Mouse (Mus musculus) kidney, adult 9 months (tissue): ENCODE measurements at regions not wholly inside any gene's neighbourhood (a gene's known extent, or its start where the extent isn't known, plus 50 kb on each side); places are given as distances from the start of the nearest gene placed in this dataset.

Experiments used
- DNase-seq: peaks from one replicate; pipeline ENCODE4 v3.0.0; 2022

- no peak for DNase-seq
Measured at GRCm38 (mm10) chr1:143080441-143080840, 560.0 kb upstream of the B3galt2 start.

- DNase-seq = no peak
Measured at GRCm38 (mm10) chr1:143096904-143097303, 543.6 kb upstream of the B3galt2 start.

- DNase-seq = no peak
Measured at GRCm38 (mm10) chr1:143098307-143098706, 542.2 kb upstream of the B3galt2 start.

GRCm38 (mm10) chr1:143122185-143122584, 518.3 kb upstream of the B3galt2 start:
- DNase-seq = no peak

- no peak for DNase-seq
Measured at GRCm38 (mm10) chr1:143130257-143130656, 510.2 kb upstream of the B3galt2 start.

- no peak for DNase-seq
Measured at GRCm38 (mm10) chr1:143132806-143133205, 507.7 kb upstream of the B3galt2 start.

GRCm38 (mm10) chr1:143145111-143145984, 495.1 kb upstream of the B3galt2 start:
- DNase-seq = no peak

GRCm38 (mm10) chr1:143171286-143171685, 469.2 kb upstream of the B3galt2 start:
- no peak for DNase-seq

GRCm38 (mm10) chr1:143173836-143174235, 466.6 kb upstream of the B3galt2 start:
- DNase-seq = no peak

GRCm38 (mm10) chr1:143192167-143192793, 448.2 kb upstream of the B3galt2 start:
- no peak for DNase-seq

GRCm38 (mm10) chr1:143200213-143200889, 440.1 kb upstream of the B3galt2 start:
- DNase-seq = no peak

GRCm38 (mm10) chr1:143200971-143201370, 439.5 kb upstream of the B3galt2 start:
- DNase-seq = no peak

- DNase-seq = no peak
Measured at GRCm38 (mm10) chr1:143202182-143202581, 438.3 kb upstream of the B3galt2 start.

- no peak for DNase-seq
Measured at GRCm38 (mm10) chr1:143204070-143204469, 436.4 kb upstream of the B3galt2 start.

- DNase-seq = no peak
Measured at GRCm38 (mm10) chr1:143206995-143207394, 433.5 kb upstream of the B3galt2 start.

- DNase-seq = peak; percentile 76
Measured at GRCm38 (mm10) chr1:143207399-143208065, 432.9 kb upstream of the B3galt2 start.

GRCm38 (mm10) chr1:143217401-143217800, 423.1 kb upstream of the B3galt2 start:
- DNase-seq = no peak

- DNase-seq = no peak
Measured at GRCm38 (mm10) chr1:143231969-143232368, 408.5 kb upstream of the B3galt2 start.

- DNase-seq = no peak
Measured at GRCm38 (mm10) chr1:143258470-143259215, 381.8 kb upstream of the B3galt2 start.

GRCm38 (mm10) chr1:143263263-143264038, 377.0 kb upstream of the B3galt2 start:
- no peak for DNase-seq

GRCm38 (mm10) chr1:143265216-143265615, 375.2 kb upstream of the B3galt2 start:
- DNase-seq = no peak
